Mouse (Mus musculus) heart, embryonic 13.5 days (tissue): ENCODE data around the gene Gnaz. TPM values are rescaled to one million over a fixed set of nuclear protein-coding genes. Genes with fewer than 3 reads are reported as not detected.

Source experiments
- ATAC-seq: fragments of 200-750 bp; cut with Nextera tagmentation; 2 replicates; pipeline ENCODE4 v1.8.0; 2017; ENCODE audit warnings: moderate TSS enrichment; ENCODE audit not compliant: insufficient number of reproducible peaks, low FRiP score, low TSS enrichment; ENCODE audit errors: extremely low read depth
- H3K27ac ChIP-seq: fragments of 300-500 bp; sonication (generic); replicated peaks from 2 replicates; pipeline ENCODE4 v1.5.1; 2015; ENCODE audit warnings: moderate library complexity, mild to moderate bottlenecking, inconsistent platforms
- H3K27me3 ChIP-seq: fragments of 300-500 bp; sonication (generic); replicated peaks from 2 replicates; pipeline ENCODE4 v1.6.1; 2015; ENCODE audit warnings: mild to moderate bottlenecking, inconsistent platforms
- H3K36me3 ChIP-seq: fragments of 300-500 bp; sonication (generic); 2 replicates; pipeline ENCODE4 v1.6.1; 2015; ENCODE audit warnings: mild to moderate bottlenecking, inconsistent platforms
- H3K4me1 ChIP-seq: fragments of 300-500 bp; sonication (generic); 2 replicates; pipeline ENCODE4 v1.6.1; 2015; ENCODE audit warnings: inconsistent platforms
- H3K4me2 ChIP-seq: fragments of 300-500 bp; sonication (generic); 2 replicates; pipeline ENCODE4 v1.6.1; 2015; ENCODE audit warnings: inconsistent platforms, mild to moderate bottlenecking, moderate library complexity
- H3K4me3 ChIP-seq: fragments of 300-500 bp; sonication (generic); 2 replicates; pipeline ENCODE4 v1.5.1; 2015; ENCODE audit warnings: moderate library complexity, mild to moderate bottlenecking, inconsistent platforms
- H3K9ac ChIP-seq: fragments of 300-500 bp; sonication (generic); 2 replicates; pipeline ENCODE4 v1.6.1; 2015; ENCODE audit warnings: inconsistent platforms, mild to moderate bottlenecking, moderate library complexity
- H3K9me3 ChIP-seq: fragments of 300-500 bp; sonication (generic); 2 replicates; pipeline ENCODE4 v1.6.1; 2016; ENCODE audit warnings: inconsistent platforms
- WGBS: fragments of 180-500 bp; shearing (Covaris S2); methylation state at CpG from one replicate; pipeline ENCODE4 v1.1.7; 2015; ENCODE audit warnings: mixed read lengths; 5-methylcytosine and 5-hydroxymethylcytosine counted together
- polyA plus RNA-seq: library from polyadenylated mRNA; unstranded; fragments of >200 nt; fragmentation: Nextera tagmentation; extraction: Ambion mirVana; gene quantifications from 2 replicates; pipeline ENCODE4 v1.2.1, GENCODE M21; 2015

Gnaz gene
- polyA plus RNA-seq, 1 experiment from 2014 or later: 1.3 TPM

DNA sequence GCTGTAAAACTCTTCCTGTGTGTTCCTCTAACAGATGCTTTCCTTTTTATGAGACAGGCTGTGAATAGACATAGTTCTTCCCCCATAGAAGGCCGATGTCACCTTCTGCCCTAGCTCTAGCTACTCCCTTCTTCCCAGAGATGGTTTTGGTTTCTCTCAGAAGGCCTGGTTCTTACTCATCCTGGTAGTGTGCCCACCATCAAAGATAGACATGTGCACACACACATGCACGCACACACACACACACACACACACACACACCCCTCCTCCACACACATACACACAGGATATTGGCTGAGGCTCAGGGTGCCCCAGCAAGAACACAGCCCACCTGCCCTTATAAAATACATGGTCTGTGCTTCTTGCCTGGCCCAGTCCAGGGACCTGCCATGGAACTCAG lies 2.3 kb downstream of the Gnaz start:
- ATAC-seq: no peak
- Histone ChIP-seq H3K36me3 (no peaks in the 10 kb centered on the region), H3K27ac (no peak overlapping the region), H3K27me3 (peaks cover 75% of the 10 kb centered on the region), H3K4me1 (peaks cover 16% of the 10 kb centered on the region), H3K9me3 (no peaks in the 10 kb centered on the region), H3K4me2 (no peak overlapping the region), H3K9ac (no peak overlapping the region), H3K4me3 (no peak overlapping the region)
- WGBS: 82% methylated on average over 2 of the region's 2 CpGs

DNA sequence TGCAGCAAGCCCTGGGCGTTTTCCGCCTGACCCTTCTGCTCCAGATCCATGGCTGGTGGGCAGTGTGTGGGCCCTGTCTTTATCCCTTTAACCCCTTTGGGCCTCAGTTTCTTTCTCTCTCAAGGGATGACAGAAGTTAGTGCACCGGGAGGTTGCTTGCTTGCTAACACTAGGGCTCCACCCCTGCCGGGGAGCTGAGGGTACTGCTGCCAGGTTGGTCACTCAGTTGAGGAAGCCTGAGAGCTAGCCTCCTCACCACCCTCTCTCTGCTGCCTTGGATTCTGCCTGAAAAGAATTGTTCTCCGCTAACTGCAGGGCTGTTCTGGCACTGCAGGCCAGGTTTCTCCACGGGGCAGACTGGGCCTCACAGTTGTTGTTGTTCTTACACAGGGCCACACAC lies 6.0 kb downstream of the Gnaz start:
- no peak overlapping the region for H3K4me3 ChIP-seq

DNA sequence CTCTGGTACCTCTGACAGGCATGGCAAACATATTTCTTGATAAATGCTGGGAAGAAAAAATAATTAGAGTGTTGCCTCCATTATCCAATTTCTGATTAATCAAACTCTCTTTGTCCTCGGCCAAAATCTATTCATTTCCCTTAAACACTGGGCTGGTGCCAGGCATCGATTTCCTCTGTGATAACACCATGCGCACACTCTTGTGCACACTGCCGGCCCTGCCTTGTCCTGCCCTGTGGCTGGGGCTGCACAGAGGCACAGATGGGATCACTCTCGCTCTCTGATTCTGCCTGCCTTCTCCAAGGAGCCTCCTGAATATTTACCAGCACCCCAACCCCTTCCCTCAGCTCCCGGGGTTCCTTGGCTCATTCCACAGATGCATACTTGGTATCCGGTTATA lies 8.6 kb downstream of the Gnaz start:
- no peaks in the 10 kb centered on the region for H3K4me1 ChIP-seq
- no peak overlapping the region for H3K9ac ChIP-seq
- H3K9me3 ChIP-seq: no peaks in the 10 kb centered on the region
- 60% methylated on average over 7 of the region's 7 CpGs for WGBS
- no peak overlapping the region for H3K4me2 ChIP-seq
- peaks cover 67% of the 10 kb centered on the region for H3K27me3 ChIP-seq
- no peak overlapping the region for H3K4me3 ChIP-seq
- no peaks in the 10 kb centered on the region for H3K36me3 ChIP-seq
- H3K27ac ChIP-seq: no peak overlapping the region
- no peak for ATAC-seq

More for the DNA sequence above, 6.0 kb downstream of the Gnaz start:
- H3K27me3 ChIP-seq: peaks cover 69% of the 10 kb centered on the region
- H3K4me1 ChIP-seq: peaks cover 5% of the 10 kb centered on the region
- no peaks in the 10 kb centered on the region for H3K9me3 ChIP-seq
- no peaks in the 10 kb centered on the region for H3K36me3 ChIP-seq
- no peak overlapping the region for H3K9ac ChIP-seq
- 68% methylated on average over 6 of the region's 6 CpGs for WGBS
- ATAC-seq: no peak
- H3K27ac ChIP-seq: no peak overlapping the region
- no peak overlapping the region for H3K4me2 ChIP-seq

DNA sequence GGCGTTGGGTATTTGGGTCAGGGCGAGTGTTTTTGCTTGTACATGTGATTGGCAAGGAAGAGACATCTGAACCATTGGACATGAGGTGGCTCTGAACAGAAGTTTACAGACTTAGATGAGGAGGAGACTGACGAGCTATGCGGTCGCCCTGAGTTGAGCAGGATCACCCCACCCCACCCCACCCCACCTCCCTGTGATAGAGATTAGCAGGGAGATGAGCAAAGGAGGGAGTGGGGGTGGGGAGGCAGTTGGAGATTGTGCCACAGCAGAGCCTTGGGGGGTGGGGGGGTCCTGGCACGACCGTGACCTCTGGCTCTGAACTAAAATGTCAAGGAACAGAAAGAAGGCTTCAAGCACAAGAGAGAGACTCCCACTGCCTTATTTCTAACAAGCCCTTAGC lies 9.5 kb downstream of the Gnaz start:
- Histone ChIP-seq H3K4me2 (no peak overlapping the region), H3K9ac (no peak overlapping the region), H3K36me3 (no peaks in the 10 kb centered on the region), H3K9me3 (no peaks in the 10 kb centered on the region), H3K4me3 (no peak overlapping the region), H3K27ac (no peak overlapping the region), H3K4me1 (no peaks in the 10 kb centered on the region), H3K27me3 (peaks cover 67% of the 10 kb centered on the region)
- WGBS: 67% methylated on average over 7 of the region's 7 CpGs
- ATAC-seq: no peak

DNA sequence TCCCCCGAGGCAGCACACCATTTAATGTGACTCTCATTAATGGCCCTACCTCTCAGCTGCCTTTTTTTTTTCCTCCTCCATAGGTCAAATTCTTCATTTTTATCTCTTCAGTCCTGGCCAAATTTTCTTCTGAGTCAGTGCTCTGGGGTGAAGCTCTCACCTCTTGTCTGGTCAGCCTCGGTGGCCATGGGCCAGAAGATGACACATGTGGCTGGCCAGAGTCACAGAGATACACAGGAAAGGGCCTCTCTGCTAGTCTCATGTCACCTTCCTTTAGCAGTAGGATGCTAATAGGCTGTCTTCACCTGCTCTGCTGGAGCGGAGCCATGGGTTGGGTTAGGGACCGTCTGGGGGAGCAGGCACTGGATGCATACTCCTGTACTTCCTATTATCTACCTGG lies 11.1 kb downstream of the Gnaz start:
- no peak overlapping the region for H3K4me2 ChIP-seq
- no peaks in the 10 kb centered on the region for H3K36me3 ChIP-seq
- no peaks in the 10 kb centered on the region for H3K4me1 ChIP-seq
- H3K9me3 ChIP-seq: no peaks in the 10 kb centered on the region
- H3K9ac ChIP-seq: no peak overlapping the region
- peaks cover 63% of the 10 kb centered on the region for H3K27me3 ChIP-seq
- no peak overlapping the region for H3K27ac ChIP-seq
- no peak for ATAC-seq
- no peak overlapping the region for H3K4me3 ChIP-seq
- WGBS: 68% methylated on average over 4 of the region's 4 CpGs

DNA sequence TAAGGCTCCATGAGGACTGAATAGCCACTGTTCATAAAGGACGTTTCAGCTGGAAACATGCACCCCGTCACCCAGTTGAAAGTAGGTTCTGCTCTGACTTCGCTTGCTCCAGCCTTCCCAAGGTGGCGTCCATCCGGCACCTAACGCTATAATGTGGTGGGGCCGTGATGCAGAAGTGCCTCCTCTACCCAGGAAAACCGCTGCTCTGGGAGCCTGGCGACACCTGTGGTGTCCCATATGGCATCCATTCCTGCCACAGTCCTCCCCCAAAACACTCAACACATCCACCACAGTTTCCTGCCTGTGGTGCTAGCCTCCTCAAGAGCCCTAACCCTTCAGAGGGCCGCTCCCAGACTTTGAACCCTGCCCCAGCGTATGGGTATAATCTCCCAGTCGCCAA lies 14.2 kb downstream of the Gnaz start:
- Histone ChIP-seq H3K36me3 (no peaks in the 10 kb centered on the region), H3K9ac (no peak overlapping the region), H3K4me3 (no peak overlapping the region), H3K9me3 (no peaks in the 10 kb centered on the region), H3K4me1 (no peaks in the 10 kb centered on the region), H3K4me2 (no peak overlapping the region), H3K27ac (no peak overlapping the region), H3K27me3 (peaks cover 58% of the 10 kb centered on the region)
- no peak for ATAC-seq
- 73% methylated on average over 12 of the region's 12 CpGs for WGBS

DNA sequence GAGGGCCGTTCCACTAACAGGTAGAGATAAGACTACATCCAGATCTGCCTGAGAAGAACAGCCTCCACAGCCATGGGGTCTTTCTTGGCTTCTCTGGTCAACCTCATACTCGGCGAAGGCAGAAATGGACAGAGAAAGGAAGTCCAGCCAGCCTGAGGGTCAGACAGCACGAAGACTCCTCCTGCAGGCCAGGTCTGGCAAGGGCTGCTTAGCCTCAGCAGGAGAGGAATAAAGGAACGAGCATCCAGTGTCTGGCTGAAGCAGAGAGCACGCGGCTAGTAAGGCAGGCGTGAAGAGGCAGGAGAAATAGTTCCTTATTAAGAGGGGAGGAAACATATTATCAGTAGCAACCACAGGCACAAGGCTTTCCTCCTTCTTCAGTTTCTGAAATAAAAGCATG lies 16.2 kb downstream of the Gnaz start:
- H3K4me1 ChIP-seq: peaks cover 12% of the 10 kb centered on the region
- ATAC-seq: no peak
- H3K9ac ChIP-seq: no peak overlapping the region
- H3K27ac ChIP-seq: no peak overlapping the region
- 62% methylated on average over 8 of the region's 8 CpGs for WGBS
- H3K27me3 ChIP-seq: peaks cover 39% of the 10 kb centered on the region
- H3K4me3 ChIP-seq: no peak overlapping the region
- H3K36me3 ChIP-seq: no peaks in the 10 kb centered on the region
- H3K9me3 ChIP-seq: no peaks in the 10 kb centered on the region
- no peak overlapping the region for H3K4me2 ChIP-seq

DNA sequence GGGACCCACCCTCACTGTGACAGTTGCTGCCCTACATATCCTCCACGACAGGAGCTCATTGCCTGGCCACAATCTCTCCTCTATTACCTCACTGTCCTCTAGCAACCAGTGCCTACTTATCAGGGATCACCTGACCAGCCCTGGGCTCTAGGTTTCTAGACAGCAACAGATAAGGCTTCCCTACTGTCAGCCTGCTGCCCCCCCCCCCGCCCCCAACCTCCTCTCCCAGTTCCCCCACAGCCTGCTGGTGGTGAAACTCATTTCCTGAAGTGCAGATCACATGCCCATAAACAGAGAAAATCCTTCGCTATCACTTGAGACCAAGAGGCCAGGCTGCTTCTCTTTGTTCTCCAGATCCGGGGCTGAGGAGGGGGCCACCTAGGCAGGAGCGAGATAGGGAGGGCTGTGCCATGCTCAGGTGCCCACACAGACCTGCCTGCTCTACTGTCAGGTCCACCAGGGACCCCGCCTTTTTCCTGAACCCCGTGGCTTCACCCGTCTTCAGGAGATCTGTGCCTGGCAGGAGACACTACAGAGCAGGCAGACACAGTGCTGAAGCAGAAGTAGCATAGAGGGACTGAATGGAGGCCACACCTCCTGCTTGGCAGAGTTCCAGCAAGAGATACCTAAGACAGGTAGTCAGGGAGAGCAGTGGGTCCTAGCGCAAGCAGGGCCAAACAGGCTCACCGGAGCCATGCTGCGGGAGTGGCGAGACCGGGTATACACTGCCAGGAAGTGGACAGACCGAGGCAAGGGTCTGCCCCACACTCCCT lies 20.9 kb downstream of the Gnaz start:
- peaks cover 39% of the 10 kb centered on the region for H3K27me3 ChIP-seq
- peak overlapping the region; percentile 30; the same call in 1 of the 2 replicates for H3K4me2 ChIP-seq
- ATAC-seq: peak; percentile 29; the same call in 1 of the 2 replicates
- peaks cover 24% of the 10 kb centered on the region for H3K4me1 ChIP-seq
- peak overlapping the region; percentile 56; the same call in 1 of the 2 replicates for H3K9ac ChIP-seq
- H3K9me3 ChIP-seq: no peaks in the 10 kb centered on the region
- H3K36me3 ChIP-seq: no peaks in the 10 kb centered on the region
- no peak overlapping the region for H3K27ac ChIP-seq
- WGBS: 43% methylated on average over 14 of the region's 14 CpGs
- no peak overlapping the region for H3K4me3 ChIP-seq

DNA sequence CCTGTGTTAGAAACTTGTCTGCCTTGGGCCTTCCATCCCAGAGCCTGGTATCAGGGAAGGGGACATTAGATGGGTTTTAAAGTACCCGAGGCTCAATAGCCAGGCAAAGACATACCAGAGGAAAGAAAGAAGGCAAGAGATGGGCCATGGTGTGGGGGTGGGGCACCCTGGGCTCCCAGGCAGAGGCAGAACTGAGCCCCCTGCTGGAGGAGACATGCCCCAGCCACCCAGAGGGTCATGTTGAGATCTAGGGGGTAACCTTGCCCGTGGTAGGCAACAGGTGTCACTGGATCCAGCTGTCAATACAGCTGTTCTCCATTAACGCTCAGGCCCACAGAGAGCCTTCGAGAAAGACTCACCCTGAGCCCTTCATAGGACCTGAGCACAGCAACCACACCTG lies 22.8 kb downstream of the Gnaz start:
- Histone ChIP-seq H3K9me3 (no peaks in the 10 kb centered on the region), H3K9ac (no peak overlapping the region), H3K27ac (no peak overlapping the region), H3K4me3 (no peak overlapping the region), H3K4me1 (peaks cover 32% of the 10 kb centered on the region), H3K4me2 (no peak overlapping the region), H3K27me3 (peaks cover 48% of the 10 kb centered on the region), H3K36me3 (no peaks in the 10 kb centered on the region)
- ATAC-seq: no peak
- WGBS: 71% methylated on average over 4 of the region's 4 CpGs

DNA sequence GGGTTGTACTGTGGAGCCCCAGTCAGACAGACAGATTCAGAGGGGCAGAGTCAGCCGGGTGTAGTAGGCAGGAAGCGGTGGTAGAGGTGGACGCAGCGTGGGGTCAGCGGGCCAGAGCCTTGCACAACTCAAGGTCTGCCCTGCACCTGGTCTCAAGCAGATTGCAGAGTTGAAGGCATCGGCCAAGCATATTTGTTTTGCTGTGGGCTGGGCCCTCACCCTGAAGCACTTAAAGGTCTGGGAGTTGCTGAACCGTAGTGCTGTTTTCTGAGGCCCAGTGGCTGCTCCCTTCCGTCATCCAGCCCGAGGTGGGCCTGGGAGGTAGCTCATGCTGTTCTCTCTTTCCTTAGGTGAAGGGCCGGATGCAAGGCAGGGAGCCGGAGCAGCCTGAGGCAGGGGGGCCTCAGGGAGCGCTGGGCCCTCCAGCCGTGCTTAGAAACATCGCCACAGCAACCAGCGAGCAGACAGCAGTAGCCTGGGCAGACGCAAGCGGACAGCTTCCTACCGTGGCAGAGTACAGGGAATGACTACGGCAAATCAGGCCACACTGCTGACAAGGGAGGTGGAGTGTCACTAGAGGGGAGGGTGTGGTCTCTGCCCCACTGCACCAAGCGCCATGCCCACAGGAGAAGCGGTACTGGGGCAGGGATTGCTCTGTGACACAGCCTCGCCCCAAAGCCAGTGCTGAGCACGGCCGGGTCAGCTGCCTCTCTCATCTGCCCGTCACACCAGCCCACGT lies 23.8 kb downstream of the Gnaz start:
- no peak for ATAC-seq
- no peak overlapping the region for H3K27ac ChIP-seq
- H3K4me3 ChIP-seq: peak overlapping the region; percentile 19
- peaks cover 49% of the 10 kb centered on the region for H3K27me3 ChIP-seq
- H3K9ac ChIP-seq: peak overlapping the region; percentile 30; the same call in 1 of the 2 replicates
- H3K36me3 ChIP-seq: no peaks in the 10 kb centered on the region
- H3K9me3 ChIP-seq: no peaks in the 10 kb centered on the region
- peaks cover 40% of the 10 kb centered on the region for H3K4me1 ChIP-seq
- 37% methylated on average over 26 of the region's 26 CpGs for WGBS
- H3K4me2 ChIP-seq: peak overlapping the region; percentile 57

DNA sequence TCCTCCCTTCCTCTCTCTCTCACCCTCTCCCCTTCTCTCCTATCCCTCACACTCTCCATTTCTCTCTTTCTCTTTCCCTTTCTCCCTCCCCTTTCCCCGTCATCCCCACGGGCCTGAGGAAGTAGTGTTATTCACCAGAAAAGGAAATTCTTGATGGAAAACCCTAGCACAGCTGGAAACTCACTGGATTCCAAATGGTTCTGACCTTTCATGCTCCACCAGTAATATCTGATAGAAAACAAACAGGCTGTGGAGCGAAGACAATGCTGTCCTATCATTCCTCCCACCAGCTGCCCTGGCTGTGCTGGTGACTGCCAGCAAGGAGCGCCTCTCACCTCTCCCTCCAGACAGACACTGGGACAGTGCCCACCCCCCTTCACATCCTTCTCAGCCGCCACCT lies 27.9 kb downstream of the Gnaz start:
- H3K27me3 ChIP-seq: peaks cover 52% of the 10 kb centered on the region
- no peaks in the 10 kb centered on the region for H3K9me3 ChIP-seq
- peaks cover 32% of the 10 kb centered on the region for H3K4me1 ChIP-seq
- 11% methylated on average over 5 of the region's 5 CpGs for WGBS
- H3K9ac ChIP-seq: no peak overlapping the region; the same call in 1 of the 2 replicates
- 0 out of 2 replicates have a peak overlapping the region, but pooled peaks have one; percentile 20 for H3K27ac ChIP-seq
- H3K4me2 ChIP-seq: peak overlapping the region; percentile 68
- ATAC-seq: no peak
- no peaks in the 10 kb centered on the region for H3K36me3 ChIP-seq
- peak overlapping the region; percentile 38; the same call in 1 of the 2 replicates for H3K4me3 ChIP-seq
